Mouse (Mus musculus) megakaryocyte, embryonic 14.5 days (primary cell): Measurements from ENCODE around the gene Elovl5. TPM values are rescaled to one million over a fixed set of nuclear protein-coding genes. Genes with fewer than 3 reads are reported as not detected.

Experiments
- H3K27me3 ChIP-seq: replicated peaks from 2 replicates; pipeline ENCODE3; 2012; ENCODE audit warnings: inconsistent platforms
- H3K36me3 ChIP-seq: replicated peaks from 2 replicates; pipeline ENCODE3; 2012; ENCODE audit warnings: low read length, inconsistent platforms, mixed read lengths
- H3K4me1 ChIP-seq: 2 replicates; pipeline ENCODE4 v1.6.1; 2012; ENCODE audit warnings: inconsistent platforms
- H3K4me3 ChIP-seq: replicated peaks from 2 replicates; pipeline ENCODE3; 2012; ENCODE audit warnings: moderate library complexity, mild to moderate bottlenecking, inconsistent platforms
- H3K9me3 ChIP-seq: 2 replicates; pipeline ENCODE4 v1.6.1; 2012; ENCODE audit warnings: inconsistent platforms
- FLI1 ChIP-seq: IDR thresholded peaks from 2 replicates; pipeline ENCODE4 v1.6.1; 2012; ENCODE audit warnings: low read length, inconsistent platforms, mixed read lengths
- GATA1 ChIP-seq: IDR thresholded peaks from 3 replicates; pipeline ENCODE4 v1.6.1; 2012; ENCODE audit warnings: mixed read lengths, low read length, inconsistent platforms, borderline replicate concordance
- polyA plus RNA-seq: library from polyadenylated mRNA; stranded (reverse); fragments of >175 nt; gene quantifications from 2 replicates; pipeline ENCODE4 v1.2.3, GENCODE M21; 2012; ENCODE audit warnings: low replicate concordance; ENCODE audit not compliant: insufficient read depth

The Elovl5 gene
- polyA plus RNA-seq, 1 experiment = 2.0 TPM

DNA sequence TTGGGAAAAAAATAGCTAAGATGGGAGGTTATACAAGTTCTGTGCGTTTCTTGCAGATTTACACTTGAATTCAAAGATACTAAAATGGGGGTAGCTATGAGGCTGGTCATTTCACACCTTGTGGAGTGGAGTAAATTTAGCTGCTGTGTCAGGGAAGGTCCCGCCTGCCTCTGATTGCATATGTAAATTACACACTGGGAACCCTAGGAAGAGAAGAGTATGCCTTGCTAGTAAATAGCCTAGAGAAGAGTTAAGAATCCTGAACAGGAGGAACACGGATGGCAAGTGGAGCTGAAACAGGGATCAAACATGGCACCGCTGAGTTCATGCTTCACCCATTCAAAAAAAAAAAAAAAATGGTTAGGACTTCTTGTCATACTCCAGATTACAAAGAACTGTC is 1.4 kb upstream of the Elovl5 start:
- Histone ChIP-seq H3K9me3 (no peaks in the 10 kb centered on the region), H3K4me1 (peaks cover 64% of the 10 kb centered on the region), H3K4me3 (no peak overlapping the region), H3K27me3 (no peaks in the 10 kb centered on the region), H3K36me3 (no peaks in the 10 kb centered on the region)
- TF ChIP-seq FLI1 (no peak), GATA1 (no peak)

DNA sequence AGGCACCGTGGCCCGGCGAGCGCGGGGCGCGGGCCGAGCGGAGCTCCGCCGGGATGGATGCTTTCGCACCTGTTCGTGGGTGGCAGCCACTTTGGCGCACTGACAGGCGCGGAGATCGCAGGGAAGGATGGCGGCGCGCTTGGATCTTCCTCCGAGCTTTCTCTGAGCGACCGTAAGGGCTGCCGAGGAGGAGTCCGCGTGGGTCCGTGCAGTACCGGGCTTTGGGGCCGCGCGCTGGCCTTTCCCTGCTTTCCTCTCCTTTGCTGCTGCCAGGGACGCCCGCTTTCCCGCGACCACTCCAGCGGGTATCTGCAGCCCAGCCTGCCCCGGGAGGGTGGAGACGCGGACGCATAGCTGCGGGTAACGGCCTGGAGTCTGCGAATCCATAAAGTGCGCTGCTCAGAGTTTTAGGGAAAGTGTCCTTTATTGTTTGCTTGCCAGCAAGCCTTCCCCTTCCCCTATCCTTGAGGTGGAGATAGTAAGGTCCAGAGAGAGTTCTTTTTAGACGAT is 513 bp downstream of the Elovl5 start:
- H3K4me1 ChIP-seq = peaks cover 62% of the 10 kb centered on the region
- peak overlapping the region; percentile 96 for H3K4me3 ChIP-seq
- H3K9me3 ChIP-seq = no peaks in the 10 kb centered on the region
- no peaks in the 10 kb centered on the region for H3K27me3 ChIP-seq
- TF ChIP-seq FLI1 = no peak
- no peak for TF ChIP-seq GATA1
- H3K36me3 ChIP-seq = peaks cover 7% of the 10 kb centered on the region

DNA sequence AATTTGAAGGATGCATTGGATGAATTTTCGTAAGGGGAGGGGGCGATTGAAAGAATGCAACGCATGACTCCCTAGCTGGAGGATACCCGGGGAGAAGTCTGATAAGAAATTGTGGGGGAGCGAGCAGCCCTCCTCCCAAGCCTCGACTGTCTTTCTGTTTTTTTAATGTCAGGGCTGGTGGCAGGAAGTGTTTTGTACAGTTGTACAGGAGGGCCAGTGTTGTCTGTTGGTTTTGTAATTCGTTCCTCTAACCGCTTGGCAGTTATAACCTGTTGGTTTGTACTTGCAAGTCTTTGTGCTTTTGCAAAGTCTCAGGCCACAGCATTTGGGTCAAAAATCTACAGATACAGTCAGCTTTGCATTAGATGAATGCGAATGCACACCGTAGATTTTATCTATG is 1.0 kb downstream of the Elovl5 start:
- peak overlapping the region; percentile 96 for H3K4me3 ChIP-seq

DNA sequence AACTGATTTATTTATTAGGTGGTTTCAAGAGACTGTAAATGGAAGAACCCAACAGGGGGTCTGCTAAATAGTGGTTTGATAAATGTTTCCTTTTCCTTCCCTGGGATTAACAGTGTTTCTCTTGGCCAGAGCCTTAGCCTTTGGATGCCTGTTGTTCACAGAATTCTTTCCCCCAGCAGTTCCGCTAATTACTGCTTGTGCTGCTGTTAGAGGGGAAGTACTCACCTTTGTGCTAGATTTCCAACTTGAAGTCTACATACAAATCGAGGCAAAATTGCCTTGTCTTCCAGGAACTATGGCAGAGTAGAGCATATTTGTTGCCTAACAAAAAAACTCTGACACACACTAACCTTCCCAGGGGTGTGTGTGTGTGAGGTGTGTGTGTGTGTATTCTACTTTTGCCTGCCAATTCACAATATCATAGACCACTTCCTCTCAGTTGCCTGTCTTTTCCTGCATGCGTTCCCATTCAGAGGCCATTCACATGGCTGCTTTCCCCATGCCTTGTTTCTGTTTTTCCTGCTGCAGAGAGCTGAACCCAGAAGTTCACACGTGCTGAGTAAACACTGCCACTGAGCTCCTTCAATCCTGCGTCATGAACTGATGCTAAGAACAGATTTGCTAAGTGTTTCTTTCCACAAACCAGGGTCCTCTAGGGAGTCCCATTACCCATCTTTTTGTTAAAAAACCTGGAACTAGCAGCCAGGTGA is 2.0 kb downstream of the Elovl5 start:
- Histone ChIP-seq H3K27me3 (no peaks in the 10 kb centered on the region), H3K9me3 (no peaks in the 10 kb centered on the region), H3K4me1 (peaks cover 65% of the 10 kb centered on the region), H3K36me3 (peaks cover 13% of the 10 kb centered on the region), H3K4me3 (no peak overlapping the region)
- TF ChIP-seq FLI1 (no peak), GATA1 (no peak)

More for the DNA sequence above, 1.0 kb downstream of the Elovl5 start:
- Histone ChIP-seq H3K36me3 (peaks cover 10% of the 10 kb centered on the region), H3K9me3 (no peaks in the 10 kb centered on the region), H3K27me3 (no peaks in the 10 kb centered on the region), H3K4me1 (peaks cover 60% of the 10 kb centered on the region)
- TF ChIP-seq GATA1 = no peak
- no peak for TF ChIP-seq FLI1

DNA sequence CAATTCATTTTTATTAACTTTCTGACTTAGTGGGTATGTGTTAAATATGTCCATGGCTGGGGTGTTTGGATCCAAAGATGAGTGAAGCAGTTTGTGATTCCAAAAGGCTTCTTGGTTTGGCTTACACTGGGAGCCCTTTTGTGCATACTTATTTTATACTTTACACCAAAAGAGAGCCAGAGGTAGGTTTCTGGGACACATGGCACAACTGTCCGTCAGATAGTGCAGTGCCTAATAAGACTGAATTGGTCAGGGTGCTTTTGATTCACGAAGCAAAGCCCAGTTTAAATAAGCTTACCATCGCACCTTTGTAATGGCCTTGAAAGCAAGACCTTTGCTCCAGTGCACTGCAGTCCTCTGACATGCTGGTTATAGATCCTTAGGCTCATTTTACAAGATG is 3.3 kb downstream of the Elovl5 start:
- no peak for TF ChIP-seq GATA1
- H3K4me1 ChIP-seq = peaks cover 65% of the 10 kb centered on the region
- peaks cover 13% of the 10 kb centered on the region for H3K36me3 ChIP-seq
- no peaks in the 10 kb centered on the region for H3K9me3 ChIP-seq
- no peaks in the 10 kb centered on the region for H3K27me3 ChIP-seq
- H3K4me3 ChIP-seq = no peak overlapping the region

DNA sequence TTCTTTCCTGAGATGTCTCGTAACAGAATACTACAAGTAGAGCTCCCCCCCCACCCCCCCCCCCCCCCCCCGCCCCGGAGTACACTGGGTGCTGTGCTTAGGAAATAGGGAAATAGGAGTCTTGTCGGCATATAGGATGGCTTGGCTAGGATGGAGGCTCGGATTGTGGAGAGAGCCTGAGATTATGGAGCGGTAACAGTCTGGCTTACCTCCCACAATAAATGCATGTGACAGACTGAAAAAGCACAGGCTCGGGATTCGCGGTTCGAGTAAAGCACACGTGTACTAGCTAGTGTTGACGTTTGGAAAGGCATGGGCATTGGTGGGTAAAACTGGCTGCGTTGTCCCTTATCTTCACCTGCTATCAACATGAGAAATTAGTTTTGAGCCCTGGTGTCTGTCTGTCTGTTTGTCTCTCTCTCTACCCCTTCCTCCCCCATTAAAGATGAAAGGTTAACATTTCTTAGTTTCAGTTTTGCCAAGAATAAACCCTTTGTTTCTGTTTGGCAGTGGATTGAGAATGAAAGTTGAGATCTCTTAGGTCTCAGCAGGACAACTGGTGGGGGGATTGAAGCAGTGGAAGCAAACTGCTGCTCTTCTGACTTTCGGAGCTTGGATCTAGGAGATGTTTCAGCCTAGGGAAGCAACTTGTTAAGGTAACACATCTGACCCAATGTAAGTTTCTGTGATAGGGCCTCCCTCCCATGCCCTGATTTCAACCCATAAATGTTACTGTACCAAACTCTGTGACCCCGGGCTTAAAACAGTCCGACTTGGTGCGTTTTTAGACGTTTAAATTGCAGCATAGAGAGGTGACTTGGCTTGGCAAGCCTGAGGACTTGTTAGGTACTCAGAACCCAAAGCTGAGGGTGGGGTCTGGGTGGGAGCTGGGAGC is 4.4 kb downstream of the Elovl5 start:
- Histone ChIP-seq H3K4me3 (no peak overlapping the region), H3K27me3 (no peaks in the 10 kb centered on the region), H3K4me1 (peaks cover 67% of the 10 kb centered on the region), H3K9me3 (no peaks in the 10 kb centered on the region), H3K36me3 (peaks cover 18% of the 10 kb centered on the region)
- TF ChIP-seq GATA1 (no peak), FLI1 (no peak)

DNA sequence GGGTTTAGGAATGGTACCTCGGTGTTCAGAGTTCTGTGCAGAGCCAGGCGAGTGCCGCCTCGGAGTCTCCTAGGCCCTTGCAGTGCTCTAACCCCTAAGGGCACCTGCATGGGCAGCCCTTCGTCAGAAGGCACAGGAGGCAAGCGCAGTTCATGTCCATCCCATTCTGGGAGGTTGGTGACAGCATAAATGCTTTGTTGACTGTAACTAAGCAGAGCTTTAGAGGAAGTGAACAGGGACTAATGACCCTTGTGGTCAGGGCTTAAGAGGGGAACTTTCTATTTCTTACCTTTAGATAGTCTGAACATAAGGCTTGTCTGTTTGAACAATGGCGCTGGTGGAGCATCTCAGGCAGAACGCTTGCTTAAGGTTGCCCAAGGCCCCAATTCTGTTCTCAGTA is 6.6 kb downstream of the Elovl5 start:
- H3K27me3 ChIP-seq = no peaks in the 10 kb centered on the region
- H3K4me3 ChIP-seq = no peak overlapping the region
- TF ChIP-seq FLI1 (no peak), GATA1 (no peak)
- peaks cover 24% of the 10 kb centered on the region for H3K36me3 ChIP-seq
- H3K4me1 ChIP-seq = peaks cover 66% of the 10 kb centered on the region
- H3K9me3 ChIP-seq = no peaks in the 10 kb centered on the region

DNA sequence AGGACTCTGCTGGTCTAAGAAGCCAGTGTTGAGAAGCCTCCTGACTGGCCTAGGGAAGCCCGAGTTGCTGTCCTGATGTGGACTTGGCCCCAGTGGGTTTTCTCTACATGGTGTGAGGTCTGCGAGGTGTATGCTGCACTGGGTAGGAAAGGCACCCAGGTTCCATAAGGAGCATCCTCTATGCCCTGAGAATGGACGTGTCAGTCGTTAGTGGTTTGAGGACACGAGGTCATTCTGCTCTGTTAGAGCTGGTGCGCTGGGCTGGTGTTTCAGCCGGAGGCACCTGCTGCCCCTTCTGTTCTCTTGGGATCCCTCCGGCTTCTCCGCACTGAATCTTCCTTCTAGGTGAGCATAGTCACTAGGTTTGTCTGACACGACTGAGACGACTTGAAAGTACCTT is 7.0 kb downstream of the Elovl5 start:
- H3K36me3 ChIP-seq = peaks cover 24% of the 10 kb centered on the region
- H3K4me3 ChIP-seq = no peak overlapping the region
- no peaks in the 10 kb centered on the region for H3K27me3 ChIP-seq
- no peak for TF ChIP-seq GATA1
- no peak for TF ChIP-seq FLI1
- peaks cover 63% of the 10 kb centered on the region for H3K4me1 ChIP-seq
- H3K9me3 ChIP-seq = no peaks in the 10 kb centered on the region

DNA sequence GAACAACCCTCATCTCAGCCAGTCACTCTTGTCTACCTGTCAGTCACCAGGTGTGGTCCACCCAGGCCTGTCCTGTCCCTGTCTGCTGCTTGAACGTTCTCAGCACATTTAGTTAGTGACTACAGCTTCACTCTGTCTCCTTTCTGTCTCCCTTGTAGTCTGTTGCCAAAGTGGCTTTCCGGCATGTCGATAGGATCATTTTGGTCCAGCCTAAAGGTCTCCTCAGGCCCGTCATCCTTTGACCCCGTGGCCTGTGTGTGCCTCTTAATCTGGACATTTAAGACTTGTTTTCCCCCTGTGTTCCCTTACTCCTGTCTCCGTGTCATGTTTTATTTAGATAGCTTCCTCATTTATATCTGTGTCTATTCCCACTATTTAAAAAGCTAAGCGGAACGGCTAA is 9.0 kb downstream of the Elovl5 start:
- H3K36me3 ChIP-seq = peaks cover 24% of the 10 kb centered on the region
- TF ChIP-seq GATA1 (no peak), FLI1 (no peak)
- no peaks in the 10 kb centered on the region for H3K27me3 ChIP-seq
- H3K4me1 ChIP-seq = peaks cover 70% of the 10 kb centered on the region
- no peaks in the 10 kb centered on the region for H3K9me3 ChIP-seq
- no peak overlapping the region for H3K4me3 ChIP-seq

DNA sequence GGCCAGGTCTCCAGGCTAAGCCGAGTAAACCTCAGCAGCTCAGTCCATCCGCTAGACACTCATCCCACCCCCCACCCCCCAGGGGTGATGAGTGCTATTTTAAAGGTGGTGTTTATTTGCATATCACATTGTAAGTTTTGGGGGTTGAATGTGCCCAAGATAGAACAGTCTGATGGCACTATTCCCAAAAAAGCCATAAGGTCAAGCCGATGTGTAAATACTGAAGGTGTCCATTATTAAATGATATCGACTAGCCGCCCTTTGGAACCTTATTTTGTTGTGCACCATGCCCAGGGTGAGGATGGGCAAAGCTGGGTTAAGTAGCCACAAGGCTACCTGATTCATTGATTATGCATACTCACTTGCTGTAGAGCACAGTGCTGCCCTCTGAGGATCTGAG is 9.7 kb downstream of the Elovl5 start:
- H3K36me3 ChIP-seq = peaks cover 25% of the 10 kb centered on the region
- H3K9me3 ChIP-seq = no peaks in the 10 kb centered on the region
- H3K4me1 ChIP-seq = peaks cover 73% of the 10 kb centered on the region
- no peak overlapping the region for H3K4me3 ChIP-seq
- TF ChIP-seq GATA1 = no peak
- no peak for TF ChIP-seq FLI1
- no peaks in the 10 kb centered on the region for H3K27me3 ChIP-seq
